Mouse (Mus musculus) ES-Bruce4 (cell line): ENCODE results near the gene Arnt2. TPM values are rescaled to one million over a fixed set of nuclear protein-coding genes. Genes with fewer than 3 reads are reported as not detected.

ENCODE experiments used
- H3K27ac ChIP-seq: 2 replicates; pipeline ENCODE4 v1.5.1; 2012; ENCODE audit warnings: low read length, inconsistent platforms; ENCODE audit not compliant: insufficient read depth
- H3K27me3 ChIP-seq: 2 replicates; pipeline ENCODE4 v1.6.1; 2012; ENCODE audit warnings: mild to moderate bottlenecking, low read length, inconsistent platforms; ENCODE audit not compliant: control insufficient read depth, poor library complexity, insufficient read depth, severe bottlenecking
- H3K36me3 ChIP-seq: 2 replicates; pipeline ENCODE4 v1.6.1; 2012; ENCODE audit warnings: inconsistent platforms, mild to moderate bottlenecking, low read length, moderate library complexity; ENCODE audit not compliant: control insufficient read depth, poor library complexity, insufficient read depth, severe bottlenecking
- H3K4me1 ChIP-seq: one replicate; pipeline ENCODE4 v1.8.1; 2011; ENCODE audit warnings: low read length; ENCODE audit not compliant: control insufficient read depth, insufficient read depth
- H3K4me3 ChIP-seq: 2 replicates; pipeline ENCODE4 v1.5.1; 2011; ENCODE audit warnings: low read depth, mild to moderate bottlenecking, low read length
- H3K9ac ChIP-seq: 2 replicates; pipeline ENCODE4 v1.6.1; 2012; ENCODE audit warnings: low read depth, mild to moderate bottlenecking, inconsistent platforms; ENCODE audit not compliant: poor library complexity, severe bottlenecking
- H3K9me3 ChIP-seq: replicated peaks from 2 replicates; pipeline ENCODE4 v1.6.1; 2012; ENCODE audit warnings: mild to moderate bottlenecking, low read length, inconsistent platforms; ENCODE audit not compliant: control insufficient read depth, poor library complexity, insufficient read depth, severe bottlenecking
- CTCF ChIP-seq: IDR thresholded peaks from one replicate; pipeline ENCODE4 v1.8.1; 2011; ENCODE audit warnings: low read depth, low read length
- EP300 ChIP-seq: IDR thresholded peaks from 2 replicates; pipeline ENCODE4 v1.6.1; 2011; ENCODE audit warnings: low read depth, low read length; ENCODE audit not compliant: insufficient read depth
- POLR2A ChIP-seq: IDR thresholded peaks from one replicate; pipeline ENCODE4 v1.8.1; 2011; ENCODE audit warnings: low read length; ENCODE audit not compliant: insufficient read depth
- polyA plus RNA-seq: library from polyadenylated mRNA; stranded (reverse); fragments of >200 nt; gene quantifications from 2 replicates; pipeline ENCODE4 v1.2.4, GENCODE M21; 2011; ENCODE audit warnings: low read depth; ENCODE audit not compliant: missing spikeins, insufficient read depth, insufficient read length

Gene Arnt2
- polyA plus RNA-seq, 1 experiment, result 3.3 TPM

- Histone ChIP-seq H3K4me3 (no peak overlapping the region), H3K9ac (no peak overlapping the region), H3K27ac (no peak overlapping the region), H3K4me1 (no peaks in the 10 kb centered on the region), H3K36me3 (no peaks in the 10 kb centered on the region), H3K9me3 (no peaks in the 10 kb centered on the region), H3K27me3 (no peaks in the 10 kb centered on the region)
- TF ChIP-seq CTCF (no peak), EP300 (no peak), POLR2A (no peak)
Observed at GRCm38 (mm10) chr7:84203981-84204380, 206.0 kb downstream of the Arnt2 start.

- TF ChIP-seq CTCF, result no peak
- no peak for TF ChIP-seq POLR2A
- no peak for TF ChIP-seq EP300
- Histone ChIP-seq H3K27ac (no peak overlapping the region), H3K4me3 (no peak overlapping the region), H3K9ac (no peak overlapping the region), H3K9me3 (no peaks in the 10 kb centered on the region), H3K27me3 (no peaks in the 10 kb centered on the region), H3K36me3 (no peaks in the 10 kb centered on the region), H3K4me1 (no peaks in the 10 kb centered on the region)
Observed at GRCm38 (mm10) chr7:84201151-84202068, 208.6 kb downstream of the Arnt2 start.

DNA sequence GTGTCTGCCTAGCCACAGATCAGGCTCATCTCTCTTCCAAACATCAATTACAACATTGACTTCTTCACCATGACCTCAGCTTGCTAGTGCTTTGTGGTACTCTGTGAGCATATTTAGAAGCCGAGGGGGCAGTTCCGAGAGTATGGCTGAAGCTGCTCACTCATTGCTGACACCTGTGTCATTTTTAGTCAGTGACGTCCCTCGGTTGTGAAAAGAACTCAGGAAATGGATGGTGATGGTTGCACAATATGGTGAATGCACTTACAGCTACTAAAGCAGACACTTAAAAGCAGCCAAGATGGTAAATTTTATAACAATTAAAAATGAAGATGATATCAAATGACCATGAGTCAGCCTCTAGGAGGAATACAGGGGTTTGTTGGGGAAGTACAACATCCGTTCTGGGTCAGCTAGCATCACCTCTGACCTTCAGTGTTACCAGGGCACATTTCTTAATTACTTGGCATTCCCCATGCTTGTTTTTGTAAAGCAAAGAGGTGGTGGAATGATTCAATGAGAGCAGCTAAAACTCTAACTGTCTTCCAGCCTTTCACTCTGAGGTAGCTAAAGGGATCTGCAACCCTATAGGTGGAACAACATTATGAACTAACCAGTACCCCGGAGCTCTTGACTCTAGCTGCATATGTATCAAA, 212.6 kb downstream of the Arnt2 start:
- Histone ChIP-seq H3K4me3 (no peak overlapping the region), H3K27ac (no peak overlapping the region), H3K27me3 (no peaks in the 10 kb centered on the region), H3K4me1 (no peaks in the 10 kb centered on the region), H3K9ac (no peak overlapping the region), H3K36me3 (no peaks in the 10 kb centered on the region), H3K9me3 (no peaks in the 10 kb centered on the region)
- no peak for TF ChIP-seq POLR2A
- TF ChIP-seq CTCF, result no peak
- no peak for TF ChIP-seq EP300

Other genes starting within 250 kb of the Arnt2 start
- 0.50 and 0.51 TPM in 2 replicates for gene Gm2115, start 118.8 kb upstream of the Arnt2 start, polyA plus RNA-seq
- 23.8 and 24.6 TPM in 2 replicates for gene Fah, start 196.5 kb upstream of the Arnt2 start, polyA plus RNA-seq